Mouse (Mus musculus) liver, embryonic 14.5 days (tissue): Measurements from ENCODE around the gene Asah2. TPM values are rescaled to one million over a fixed set of nuclear protein-coding genes. Genes with fewer than 3 reads are reported as not detected.

Experiments
- ATAC-seq: fragments of 200-750 bp; cut with Nextera tagmentation; 2 replicates; pipeline ENCODE4 v1.8.0; 2017; ENCODE audit warnings: moderate number of reproducible peaks, mild to moderate bottlenecking, moderate library complexity; ENCODE audit not compliant: insufficient read depth
- DNase-seq, 3 experiments: peaks; one replicate each; pipeline ENCODE4 v3.0.0-alpha.2; 2012 to 2013; ENCODE audit warnings: low read depth in 3 of 3, low spot score in 3 of 3
- H3K27ac ChIP-seq: fragments of 300-500 bp; sonication (generic); 2 replicates; pipeline ENCODE4 v1.5.1; 2014; ENCODE audit warnings: moderate library complexity, mild to moderate bottlenecking, control low read depth, inconsistent platforms
- H3K27me3 ChIP-seq: fragments of 300-500 bp; sonication (generic); 2 replicates; pipeline ENCODE4 v1.6.1; 2014; ENCODE audit warnings: mild to moderate bottlenecking, low read length, moderate library complexity; ENCODE audit not compliant: control insufficient read depth, insufficient read depth
- H3K36me3 ChIP-seq: fragments of 300-500 bp; sonication (generic); replicated peaks from 2 replicates; pipeline ENCODE4 v1.6.1; 2014; ENCODE audit warnings: low read depth; ENCODE audit not compliant: control insufficient read depth, insufficient read depth
- H3K4me1 ChIP-seq, 2 experiments: fragments of 200-500 bp in 1 of 2; fragments of 300-500 bp in 1 of 2; sonication (generic) in 1 of 2; replicated peaks; 2 replicates each; pipeline ENCODE4 v1.6.1; 2012 to 2014; ENCODE audit warnings: antibody characterized with exemption in 1 of 2, inconsistent platforms in 1 of 2, low read length in 1 of 2; ENCODE audit not compliant: control insufficient read depth in 2 of 2, insufficient read depth in 2 of 2
- H3K4me2 ChIP-seq: fragments of 300-500 bp; sonication (generic); 2 replicates; pipeline ENCODE4 v1.6.1; 2014; ENCODE audit warnings: low read depth, mild to moderate bottlenecking, control low read depth, moderate library complexity
- H3K4me3 ChIP-seq, 2 experiments: fragments of 200-500 bp in 1 of 2; fragments of 300-500 bp in 1 of 2; sonication (generic) in 1 of 2; 2 replicates each; pipeline ENCODE4 v1.5.1; 2012 to 2014; ENCODE audit warnings: low read depth in 2 of 2, low read length in 2 of 2, mild to moderate bottlenecking in 2 of 2, control low read depth in 1 of 2, inconsistent platforms in 1 of 2, moderate library complexity in 1 of 2; ENCODE audit not compliant: insufficient read depth in 1 of 2
- H3K9ac ChIP-seq: fragments of 300-500 bp; sonication (generic); replicated peaks from 2 replicates; pipeline ENCODE4 v1.6.1; 2014; ENCODE audit warnings: mild to moderate bottlenecking, control low read depth, moderate library complexity
- H3K9me3 ChIP-seq: fragments of 300-500 bp; sonication (generic); 2 replicates; pipeline ENCODE4 v1.6.1; 2016; ENCODE audit warnings: low read length, mixed read lengths; ENCODE audit not compliant: control insufficient read depth
- CTCF ChIP-seq: IDR thresholded peaks from 2 replicates; pipeline ENCODE4 v1.5.1; 2016; ENCODE audit warnings: antibody characterized with exemption, low read depth, control low read depth
- EP300 ChIP-seq: IDR thresholded peaks from 2 replicates; pipeline ENCODE4 v1.6.1; 2016; ENCODE audit warnings: antibody characterized with exemption, low read depth
- WGBS: fragments of 180-500 bp; shearing (Covaris S2); extraction: QIAGEN DNeasy Blood & Tissue Kit; methylation state at CpG from one replicate; pipeline ENCODE4 v1.1.7; 2014; ENCODE audit not compliant: insufficient replicate concordance; 5-methylcytosine and 5-hydroxymethylcytosine counted together
- polyA plus RNA-seq, 2 experiments: library from polyadenylated mRNA; depleted of rRNA in 1 of 2; stranded (reverse) in 1 of 2; unstranded in 1 of 2; fragments of >200 nt; fragmentation: Nextera tagmentation in 1 of 2; extraction: Ambion mirVana in 1 of 2; gene quantifications; 2 replicates each; pipeline versions ENCODE4 v1.2.1 to v1.2.3; 2012 to 2014

Asah2 gene
- polyA plus RNA-seq, 2 experiments = 0.29 to 0.78 TPM

GRCm38 (mm10) chr19:31996916-31997315 is 111.1 kb downstream of the Asah2 start:
- Histone ChIP-seq H3K4me3 (no peak overlapping the region), H3K9me3 (no peaks in the 10 kb centered on the region), H3K4me1 (no peaks in the 10 kb centered on the region), H3K4me2 (no peak overlapping the region), H3K9ac (no peak overlapping the region), H3K27ac (no peak overlapping the region), H3K36me3 (no peaks in the 10 kb centered on the region), H3K27me3 (no peaks in the 10 kb centered on the region)
- no peak for ATAC-seq
- WGBS = 56% methylated on average over 3 of the region's 3 CpGs
- TF ChIP-seq CTCF = no peak
- TF ChIP-seq EP300 = no peak
- no peak for DNase-seq

- H3K9me3 ChIP-seq = no peaks in the 10 kb centered on the region
- H3K4me1 ChIP-seq = no peaks in the 10 kb centered on the region
- ATAC-seq = no peak
- no peaks in the 10 kb centered on the region for H3K27me3 ChIP-seq
- no peaks in the 10 kb centered on the region for H3K36me3 ChIP-seq
- no peak overlapping the region for H3K9ac ChIP-seq
- H3K27ac ChIP-seq = no peak overlapping the region
- no peak overlapping the region for H3K4me2 ChIP-seq
- no peak for DNase-seq
- 61% methylated on average over 6 of the region's 6 CpGs for WGBS
- TF ChIP-seq CTCF = no peak
- no peak for TF ChIP-seq EP300
- no peak overlapping the region for H3K4me3 ChIP-seq
Observed at GRCm38 (mm10) chr19:31991057-31991456, 117.0 kb downstream of the Asah2 start.

- TF ChIP-seq EP300 = no peak
- H3K4me3 ChIP-seq = no peak overlapping the region
- no peak overlapping the region for H3K27ac ChIP-seq
- H3K36me3 ChIP-seq = no peaks in the 10 kb centered on the region
- no peak for DNase-seq
- WGBS = 26% methylated on average over 2 of the region's 2 CpGs
- H3K9ac ChIP-seq = no peak overlapping the region
- H3K27me3 ChIP-seq = no peaks in the 10 kb centered on the region
- no peaks in the 10 kb centered on the region for H3K9me3 ChIP-seq
- ATAC-seq = no peak
- no peaks in the 10 kb centered on the region for H3K4me1 ChIP-seq
- H3K4me2 ChIP-seq = no peak overlapping the region
Observed at GRCm38 (mm10) chr19:31975882-31976281, 132.1 kb downstream of the Asah2 start.

- Histone ChIP-seq H3K9me3 (no peaks in the 10 kb centered on the region), H3K4me3 (no peak overlapping the region), H3K27me3 (no peaks in the 10 kb centered on the region), H3K4me1 (no peaks in the 10 kb centered on the region), H3K27ac (no peak overlapping the region), H3K9ac (no peak overlapping the region), H3K36me3 (no peaks in the 10 kb centered on the region), H3K4me2 (no peak overlapping the region)
- DNase-seq = peak; percentile 42 to 54 (median 42)
- ATAC-seq = no peak
- TF ChIP-seq EP300 (no peak), CTCF (peak; percentile 89)
- 7% methylated on average over 6 of the region's 6 CpGs for WGBS
Observed at GRCm38 (mm10) chr19:31971998-31972397, 136.0 kb downstream of the Asah2 start.

- no peaks in the 10 kb centered on the region for H3K4me1 ChIP-seq
- no peak overlapping the region for H3K4me2 ChIP-seq
- ATAC-seq (no peak), DNase-seq (no peak)
- no peak for TF ChIP-seq CTCF
- TF ChIP-seq EP300 = no peak
- no peak overlapping the region for H3K9ac ChIP-seq
- no peaks in the 10 kb centered on the region for H3K36me3 ChIP-seq
- no peak overlapping the region for H3K4me3 ChIP-seq
- H3K27me3 ChIP-seq = no peaks in the 10 kb centered on the region
- 9% methylated on average over 3 of the region's 3 CpGs for WGBS
- no peaks in the 10 kb centered on the region for H3K9me3 ChIP-seq
- H3K27ac ChIP-seq = no peak overlapping the region
Observed at GRCm38 (mm10) chr19:31971405-31971804, 136.6 kb downstream of the Asah2 start.
